Mouse (Mus musculus) retina, postnatal 1 day (tissue): ENCODE measurements around the gene Mnt.
A peak's percentile ranks its signal among the peaks of the same experiment; 100 is the strongest.
"Not testable (repeated sequence)": the region's sequence is repeated elsewhere in the genome, so short reads cannot be mapped to it uniquely, and the experiment has no call there.

Experiments used
- DNase-seq: peaks from one replicate; pipeline ENCODE4 v3.0.0-alpha.2; 2012

The Mnt gene

DNA sequence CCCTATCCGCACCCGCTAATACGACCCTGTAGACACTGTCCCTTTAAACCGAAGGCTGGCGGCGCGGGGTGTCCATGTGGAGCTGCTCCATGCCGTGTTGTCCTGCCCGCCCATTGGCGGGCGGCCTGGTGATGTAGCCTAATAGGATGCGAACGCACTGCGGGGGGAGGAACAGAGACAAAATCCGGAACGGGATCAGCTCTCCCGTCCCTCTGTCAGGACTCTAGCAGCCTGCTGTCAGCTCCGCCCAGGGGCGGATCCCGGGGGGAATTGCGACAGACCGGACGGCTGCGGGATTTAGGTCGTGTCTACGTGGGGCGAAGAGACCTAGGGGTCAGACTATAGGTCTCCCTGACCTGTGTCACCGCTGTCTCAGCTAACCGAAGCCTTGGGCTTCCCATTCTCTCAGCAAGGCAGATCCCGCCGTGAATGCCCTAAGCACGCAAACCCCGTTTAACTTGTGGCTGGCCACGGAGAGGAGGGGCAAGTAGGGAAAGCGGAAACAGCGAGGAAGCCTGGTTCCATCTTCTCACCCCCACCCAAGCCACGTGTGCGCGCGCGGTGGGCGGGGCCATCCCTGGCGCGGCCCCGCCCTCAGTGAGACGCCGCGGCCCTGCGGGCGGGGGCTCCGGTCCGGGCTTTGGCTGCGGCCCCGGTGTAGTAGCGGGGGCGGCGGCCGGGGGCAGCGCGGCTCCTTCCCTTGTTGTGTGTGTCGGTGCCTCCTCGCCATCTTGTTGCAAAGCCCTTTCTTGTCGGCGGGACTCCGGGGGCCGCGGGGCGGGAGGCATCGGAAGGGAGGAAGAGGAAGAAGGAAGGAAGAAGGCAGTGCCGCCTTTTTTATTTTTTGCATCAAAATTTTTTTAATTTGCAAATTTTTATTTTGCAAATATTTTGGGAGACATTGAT is at the start of gene Mnt:
Gene Mnt (plus strand): TSS at position 665 of the 906 bp plus-strand sequence.
- peak; percentile 100 for DNase-seq

DNA sequence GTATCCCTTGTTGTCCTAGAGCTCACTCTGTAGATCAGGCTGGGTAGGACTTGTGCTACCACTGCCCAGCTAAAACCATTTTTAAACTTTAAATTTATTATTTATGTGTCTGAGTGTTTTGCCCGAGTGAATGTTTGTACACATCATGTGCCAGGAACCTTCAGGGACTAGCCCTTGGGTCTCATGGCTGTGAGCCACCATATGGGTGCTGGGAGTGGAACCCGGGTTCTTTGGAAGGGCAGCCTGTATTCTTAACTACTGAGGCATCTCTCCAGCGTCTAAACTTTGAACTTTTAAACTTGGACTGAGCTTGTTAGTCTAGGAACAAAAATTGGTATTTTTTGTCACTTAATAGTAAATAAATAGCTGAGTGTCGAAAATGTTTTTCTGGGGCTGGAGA is 37.8 kb upstream of the Mnt start:
- no peak for DNase-seq

DNA sequence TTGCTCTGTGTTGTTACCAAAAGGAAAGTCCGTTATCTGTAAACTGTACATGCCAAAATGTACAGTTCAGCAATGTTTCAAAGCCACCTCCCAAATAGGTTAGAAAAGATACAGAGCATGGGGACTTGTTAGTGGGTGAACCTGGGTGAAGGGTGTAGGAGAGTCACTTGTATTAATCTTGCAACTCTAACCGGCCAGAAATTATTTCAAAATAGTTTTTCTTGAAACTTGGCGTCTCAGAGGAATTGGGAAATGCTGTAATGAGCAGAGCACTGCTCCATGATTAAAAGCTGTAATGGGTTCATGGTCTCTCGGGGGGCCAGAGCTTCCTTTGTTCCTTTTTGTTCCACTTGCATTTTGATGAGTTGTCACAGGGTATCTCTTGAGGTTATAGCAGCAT is 30.1 kb upstream of the Mnt start:
- DNase-seq: no peak

GRCm38 (mm10) chr11:74804081-74804627 is 26.6 kb upstream of the Mnt start:
- no peak for DNase-seq

DNA sequence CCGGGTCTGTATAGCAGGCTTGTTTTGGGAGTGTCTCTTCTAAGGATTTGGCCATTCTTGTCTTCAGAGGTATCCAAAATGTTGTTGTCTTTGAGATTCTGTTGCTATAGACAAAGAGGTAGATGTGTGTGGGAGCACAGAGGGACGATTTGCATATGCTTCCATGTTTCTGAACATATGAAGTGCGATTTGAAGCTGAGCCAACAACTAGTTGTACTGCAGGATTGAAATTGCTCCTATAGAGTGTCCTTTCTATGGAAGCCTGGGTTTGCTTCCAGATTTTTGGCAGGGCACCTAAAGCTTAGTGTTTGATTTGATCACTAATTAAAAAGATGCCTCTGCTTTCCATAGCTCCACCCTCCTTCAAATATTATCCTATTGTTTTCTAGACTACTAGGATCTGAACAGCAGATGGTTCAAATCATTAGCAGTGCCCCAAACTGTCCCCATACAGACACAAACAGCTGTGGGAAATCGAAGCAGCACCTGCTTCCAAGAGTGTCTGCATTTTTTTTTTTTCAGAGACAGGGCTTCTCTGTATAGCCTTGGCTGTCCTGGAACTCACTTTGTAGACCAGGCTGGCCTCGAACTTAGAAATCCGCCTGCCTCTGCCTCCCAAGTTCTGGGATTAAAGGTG is 23.4 kb upstream of the Mnt start:
- peak; percentile 43 for DNase-seq

- DNase-seq: no peak
Measured at GRCm38 (mm10) chr11:74808251-74808853, 22.4 kb upstream of the Mnt start.

GRCm38 (mm10) chr11:74810134-74810533 is 20.6 kb upstream of the Mnt start:
- DNase-seq: no peak

GRCm38 (mm10) chr11:74811027-74811426 is 19.7 kb upstream of the Mnt start:
- not testable (repeated sequence) for DNase-seq

DNA sequence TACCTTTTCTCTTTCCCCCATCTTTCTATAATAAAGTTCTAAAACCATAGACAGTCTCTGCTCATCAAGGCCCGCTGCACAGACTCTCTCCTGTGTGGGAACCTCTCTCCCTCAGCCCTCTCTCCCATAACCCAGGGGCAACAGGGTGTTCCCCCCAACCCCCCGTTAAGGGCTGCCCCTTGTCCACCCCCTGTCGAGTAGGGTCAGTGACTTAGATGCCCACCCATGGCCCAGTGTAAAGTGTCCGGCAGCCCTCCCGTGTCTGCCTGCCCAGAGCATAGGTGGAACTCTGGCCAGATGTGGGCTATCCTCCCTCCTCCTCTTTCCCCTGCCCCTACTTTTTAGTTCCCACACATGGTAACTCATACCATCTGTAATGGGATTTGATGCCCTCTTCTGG is 19.2 kb upstream of the Mnt start:
- no peak for DNase-seq

- DNase-seq: no peak
Measured at GRCm38 (mm10) chr11:74815795-74816194, 14.9 kb upstream of the Mnt start.

DNA sequence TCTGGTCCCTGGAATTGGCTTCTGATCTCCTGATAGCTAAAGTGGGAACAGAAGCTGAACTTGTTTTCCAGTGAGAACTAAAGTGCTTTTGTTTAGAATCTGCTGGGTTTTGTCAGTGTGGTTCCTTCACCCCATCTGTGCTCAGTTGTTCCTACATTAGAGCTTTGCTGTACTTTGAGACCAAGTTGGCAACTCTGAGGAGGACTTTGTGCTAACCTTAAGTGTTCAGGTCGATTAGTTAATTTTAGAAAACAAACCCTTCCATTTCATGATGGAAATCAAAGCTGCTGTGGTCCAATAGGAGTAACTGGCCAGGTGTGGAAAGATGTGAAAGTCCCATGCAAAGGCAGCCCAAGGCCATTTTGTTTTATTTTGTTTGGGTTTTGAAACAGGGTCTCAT is 9.8 kb upstream of the Mnt start:
- no peak for DNase-seq

DNA sequence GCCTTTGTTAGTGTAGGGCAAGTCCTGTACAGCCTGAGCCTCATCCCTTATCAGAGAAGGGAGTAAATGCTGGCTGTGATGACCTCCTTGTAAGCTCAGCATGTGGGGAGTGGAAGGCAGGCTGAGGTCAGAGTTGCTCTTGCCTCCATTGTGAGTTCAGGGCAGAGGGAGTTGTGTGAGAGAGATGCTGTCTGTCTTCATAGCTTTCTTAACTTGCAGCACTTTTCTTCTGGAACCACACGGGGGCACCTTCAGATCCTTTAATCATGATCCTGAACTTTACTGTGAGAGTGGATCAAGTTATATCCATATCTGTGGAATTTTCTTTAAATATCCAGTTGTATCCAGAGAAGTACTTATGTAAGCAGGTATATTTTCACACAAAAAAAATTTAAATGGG is 9.3 kb upstream of the Mnt start:
- DNase-seq: peak; percentile 59

GRCm38 (mm10) chr11:74822746-74823440 is 7.8 kb upstream of the Mnt start:
- no peak for DNase-seq

- no peak for DNase-seq
Measured at GRCm38 (mm10) chr11:74826151-74826550, 4.6 kb upstream of the Mnt start.

DNA sequence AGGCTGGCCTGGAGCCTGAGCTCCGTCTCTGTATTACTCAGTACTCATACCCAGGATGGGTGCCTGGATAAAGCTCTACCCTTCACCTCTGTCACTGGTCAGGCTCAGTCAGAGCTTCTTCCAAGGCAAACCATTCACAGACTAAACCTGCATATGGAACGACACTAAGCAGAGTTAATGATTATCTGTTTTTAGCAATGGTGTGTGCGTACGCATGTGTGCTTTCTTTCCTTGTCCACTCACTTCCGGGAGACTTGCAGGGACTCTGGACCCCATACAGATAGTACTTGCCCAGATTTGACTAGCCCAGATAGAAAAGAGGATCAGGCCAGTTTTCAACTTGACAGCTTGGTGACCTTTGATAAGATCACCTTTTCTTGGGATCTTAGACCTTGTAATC is 4.0 kb upstream of the Mnt start:
- DNase-seq: no peak

GRCm38 (mm10) chr11:74827791-74828403 is 2.8 kb upstream of the Mnt start:
- DNase-seq: no peak

DNA sequence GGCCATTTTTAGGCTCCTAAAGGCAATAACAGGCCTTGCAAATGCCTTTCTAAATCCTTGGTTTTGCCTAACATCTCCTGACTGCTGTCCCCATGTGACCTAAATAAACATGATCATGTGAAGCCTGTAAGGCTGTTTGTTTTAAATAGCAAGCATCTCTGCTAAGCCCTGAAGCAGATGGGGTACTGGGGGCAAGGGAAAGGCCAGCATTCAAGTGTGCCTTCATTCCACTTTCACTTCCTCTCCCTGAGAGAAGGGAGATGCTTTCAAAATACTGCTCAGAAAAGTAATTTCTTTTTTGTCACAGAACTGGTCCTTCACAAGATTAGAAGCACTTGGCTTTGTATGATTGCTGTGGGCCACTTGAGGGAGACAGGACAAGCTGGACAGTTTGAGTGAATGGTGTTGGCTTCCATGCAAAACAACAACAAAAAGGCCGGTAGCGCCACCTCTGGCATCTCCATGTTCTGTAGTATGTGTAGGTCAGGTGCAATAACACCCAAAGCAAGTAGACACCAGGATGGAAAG is 2.3 kb upstream of the Mnt start:
- no peak for DNase-seq

DNA sequence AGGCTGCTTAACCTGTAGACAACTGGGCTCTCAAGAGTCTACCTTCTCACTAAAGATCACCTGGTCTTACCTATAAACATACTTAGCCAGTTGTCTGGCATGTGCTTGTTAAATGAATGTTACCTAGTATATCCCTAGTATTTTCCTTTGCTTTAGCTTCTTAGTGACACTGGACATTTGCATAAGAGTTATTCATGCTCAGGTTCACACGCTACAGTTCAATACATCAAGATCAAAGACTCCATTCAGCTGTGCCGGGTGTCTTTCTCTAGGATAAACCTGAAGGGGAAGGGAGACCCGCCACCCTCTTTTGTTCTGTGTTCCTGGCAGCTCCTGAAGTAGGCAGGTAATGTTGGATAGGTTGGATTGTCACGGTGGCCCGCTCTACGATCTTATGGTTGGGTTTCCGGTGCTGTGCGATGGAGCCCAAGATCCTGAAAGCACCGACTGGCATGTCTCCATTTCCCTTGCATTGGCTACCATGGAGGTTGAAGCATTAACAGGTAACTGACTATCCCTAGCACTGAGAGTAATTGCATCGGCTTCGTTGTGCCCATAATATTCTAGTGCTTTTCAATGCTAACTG is 1.7 kb upstream of the Mnt start:
- no peak for DNase-seq

GRCm38 (mm10) chr11:74829812-74830211 is 908 bp upstream of the Mnt start:
- no peak for DNase-seq

- peak; percentile 78 for DNase-seq
Measured at GRCm38 (mm10) chr11:74831191-74831605, 478 bp downstream of the Mnt start.

DNA sequence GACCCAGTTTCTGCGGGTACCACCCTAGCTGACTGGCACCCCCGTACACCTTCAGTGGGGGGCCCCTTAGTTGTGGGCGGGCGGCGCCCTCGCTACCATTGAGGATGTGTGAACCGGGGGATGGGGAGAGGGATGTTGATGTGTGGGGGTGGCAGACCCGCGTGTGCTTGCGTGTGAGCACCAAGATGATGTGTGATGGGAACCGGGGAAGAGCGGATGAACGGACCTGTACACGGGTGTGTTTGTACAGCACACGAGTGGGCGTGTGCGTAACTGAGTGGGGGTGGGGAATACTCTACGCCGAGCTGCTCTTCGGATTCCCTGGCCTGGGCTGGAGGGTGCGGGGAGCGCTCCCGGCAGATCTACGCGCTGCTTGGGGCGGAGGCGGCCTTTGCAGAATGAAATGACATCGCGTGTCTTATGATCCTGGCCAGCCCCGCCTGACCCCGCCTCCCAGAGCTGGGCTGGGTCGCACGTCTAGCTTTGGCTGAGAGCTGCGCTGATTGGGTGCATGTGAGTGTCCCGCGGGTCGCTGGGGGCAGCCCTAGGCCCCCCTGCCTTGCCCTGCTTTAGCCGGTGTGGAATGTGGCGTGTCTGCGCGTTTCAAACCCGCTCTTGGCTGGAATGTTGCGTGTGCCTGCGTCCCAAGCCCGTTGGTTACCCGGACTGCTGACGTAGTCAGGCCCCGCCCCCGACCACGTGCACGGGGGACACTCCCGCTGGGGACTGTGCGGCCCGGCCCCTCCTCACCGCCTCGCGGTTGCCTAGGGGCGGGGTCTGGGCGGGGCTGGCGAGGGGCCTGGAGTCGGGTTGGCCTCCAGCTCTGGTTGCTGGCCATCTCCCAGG is 1.1 kb downstream of the Mnt start:
- DNase-seq: peak; percentile 99
